Mouse (Mus musculus) left cerebral cortex, postnatal 36 days (tissue): ENCODE measurements around the gene Gm44790. TPM values are rescaled to one million over a fixed set of nuclear protein-coding genes. Genes with fewer than 3 reads are reported as not detected.

Experiments
- DNase-seq, 2 experiments: peaks; one replicate each; pipeline ENCODE4 v3.0.0; 2021 to 2022; ENCODE audit warnings: low spot score in 2 of 2, mixed read lengths in 1 of 2
- intact Hi-C: fragments of 180-260 bp; cut with DNase I; formaldehyde crosslinking; loops from one replicate; pipeline ENCODE4 v1.15.1; 2025
- total RNA-seq, 2 experiments: library from RNA; stranded (reverse); gene quantifications; 2 replicates each; pipeline ENCODE4 v1.2.3; 2021

Gene Gm44790
- total RNA-seq, 2 experiments from 2014 or later: not detected

- no peak for DNase-seq
- intact Hi-C loops: no loop called here
These were observed 23.5 kb upstream of the Gm44790 start for GRCm38 (mm10) chr6:86402681-86403607.

GRCm38 (mm10) chr6:86403728-86404099 lies 22.7 kb upstream of the Gm44790 start:
- intact Hi-C loops: no loop called here
- peak; percentile 85 to 92 for DNase-seq

- peak; percentile 97 to 99 for DNase-seq
- intact Hi-C loops: no loop called here
These were observed 22.2 kb upstream of the Gm44790 start, which contains the start of gene Tia1 for GRCm38 (mm10) chr6:86404100-86404861. TSS of gene Tia1 (plus strand) at chr6:86404219.

- intact Hi-C loops: no loop called here
- DNase-seq: no peak
These were observed 21.5 kb upstream of the Gm44790 start for GRCm38 (mm10) chr6:86404996-86405395.

- intact Hi-C loops: no loop called here
- no peak for DNase-seq
These were observed 20.2 kb upstream of the Gm44790 start for GRCm38 (mm10) chr6:86406306-86406705.

- intact Hi-C loops: no loop called here
- DNase-seq: no peak
These were observed 7.7 kb upstream of the Gm44790 start for GRCm38 (mm10) chr6:86418711-86419110.

GRCm38 (mm10) chr6:86419239-86419638 lies 7.2 kb upstream of the Gm44790 start:
- intact Hi-C loops: no loop called here
- no peak for DNase-seq

GRCm38 (mm10) chr6:86420491-86420890 lies 6.0 kb upstream of the Gm44790 start:
- intact Hi-C loops: no loop called here
- DNase-seq: no peak

GRCm38 (mm10) chr6:86431531-86431930 lies 5.1 kb downstream of the Gm44790 start:
- intact Hi-C loops: loop anchor here (10.0 kb wide), 1 partner anchor 243 kb away; no protein-coding TSS in a partner anchor
- no peak for DNase-seq

- intact Hi-C loops: loop anchor here (10.0 kb wide), 1 partner anchor 241 kb away; no protein-coding TSS in a partner anchor
- DNase-seq: no peak
These were observed 7.2 kb downstream of the Gm44790 start for GRCm38 (mm10) chr6:86433696-86434095.

- DNase-seq: peak; percentile 44 to 45
- intact Hi-C loops: loop anchor here (2.0 to 10.0 kb wide), 2 partner anchors 35 to 237 kb away; no protein-coding TSS in a partner anchor
These were observed 11.3 kb downstream of the Gm44790 start for GRCm38 (mm10) chr6:86437711-86438110.

GRCm38 (mm10) chr6:86438272-86439118 lies 12.0 kb downstream of the Gm44790 start, which contains the start of gene C87436:
TSS of gene C87436 (plus strand) at chr6:86438374.
- DNase-seq: peak; percentile 98 to 99
- intact Hi-C loops: loop anchor here (2.0 to 10.0 kb wide), 2 partner anchors 34 to 236 kb away; no protein-coding TSS in a partner anchor

- intact Hi-C loops: loop anchor here (2.0 to 10.0 kb wide), 2 partner anchors 34 to 236 kb away; no protein-coding TSS in a partner anchor
These were observed 12.7 kb downstream of the Gm44790 start for GRCm38 (mm10) chr6:86439119-86439496.

GRCm38 (mm10) chr6:86439531-86439930 lies 13.1 kb downstream of the Gm44790 start:
- intact Hi-C loops: loop anchor here (2.0 to 10.0 kb wide), 2 partner anchors 33 to 235 kb away; no protein-coding TSS in a partner anchor

More at GRCm38 (mm10) chr6:86439119-86439496, 12.7 kb downstream of the Gm44790 start:
- DNase-seq: no peak

GRCm38 (mm10) chr6:86441571-86441970 lies 15.1 kb downstream of the Gm44790 start:
- intact Hi-C loops: no loop called here
- DNase-seq: peak in 1 of 2 experiments; percentile 22

More at GRCm38 (mm10) chr6:86439531-86439930, 13.1 kb downstream of the Gm44790 start:
- DNase-seq: no peak

GRCm38 (mm10) chr6:86445551-86445950 lies 19.1 kb downstream of the Gm44790 start:
- no peak for DNase-seq
- intact Hi-C loops: no loop called here

GRCm38 (mm10) chr6:86446927-86447568 lies 20.6 kb downstream of the Gm44790 start:
- intact Hi-C loops: no loop called here
- DNase-seq: no peak

- DNase-seq: no peak
- intact Hi-C loops: loop anchor here (5.0 kb wide), 1 partner anchor 216 kb away; no protein-coding TSS in a partner anchor
These were observed 30.3 kb downstream of the Gm44790 start for GRCm38 (mm10) chr6:86456727-86457126.
